Mouse (Mus musculus): ENCODE measurements at regions not wholly inside any gene's neighbourhood (a gene's known extent, or its start where the extent isn't known, plus 50 kb on each side); places are given as distances from the start of the nearest gene placed in this dataset.

DNA sequence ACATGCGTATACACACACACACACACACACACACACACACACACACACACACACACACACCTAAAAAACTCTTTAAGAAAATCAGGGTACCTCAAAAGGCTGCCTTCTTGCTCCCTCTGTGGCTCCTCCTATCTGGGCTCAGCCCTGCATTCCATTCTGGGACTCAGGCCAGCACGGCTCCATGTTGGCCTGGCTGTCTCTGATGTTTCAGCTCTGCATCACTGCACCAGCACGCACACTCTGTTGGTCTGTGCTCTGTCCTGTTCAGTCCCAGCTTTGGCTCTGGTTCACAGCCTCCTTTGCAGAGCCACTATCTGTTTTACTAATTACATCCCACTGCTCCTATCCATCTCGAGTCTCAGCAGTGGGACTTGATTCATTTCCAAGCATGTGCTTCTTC lies 108.8 kb upstream of the Eif4g2 start:
- TF ChIP-seq CTCF (IDR thresholded peaks at IDR 0.05; ENCODE audit: low read depth): no peak
- no peak for TF ChIP-seq EP300 (IDR thresholded peaks at IDR 0.05; ENCODE audit: low read depth)

Data from liver, embryonic 14.5 days (tissue).